Mouse (Mus musculus) thymus, postnatal 10 days (tissue): Measurements from ENCODE around the gene Cnksr1.

Experiments
- DNase-seq, 2 experiments: peaks; one replicate each; pipeline ENCODE4 v3.0.0; 2021; ENCODE audit warnings: low spot score in 2 of 2

Cnksr1 gene

GRCm38 (mm10) chr4:134203340-134203896, 34.8 kb downstream of the Cnksr1 start:
- no peak for DNase-seq

GRCm38 (mm10) chr4:134202904-134203303, 35.3 kb downstream of the Cnksr1 start, which contains the start of gene Gm7534:
TSS of gene Gm7534 (minus strand) at chr4:134203004.
- DNase-seq, result no peak

GRCm38 (mm10) chr4:134199371-134199770, 38.8 kb downstream of the Cnksr1 start:
- no peak for DNase-seq

DNA sequence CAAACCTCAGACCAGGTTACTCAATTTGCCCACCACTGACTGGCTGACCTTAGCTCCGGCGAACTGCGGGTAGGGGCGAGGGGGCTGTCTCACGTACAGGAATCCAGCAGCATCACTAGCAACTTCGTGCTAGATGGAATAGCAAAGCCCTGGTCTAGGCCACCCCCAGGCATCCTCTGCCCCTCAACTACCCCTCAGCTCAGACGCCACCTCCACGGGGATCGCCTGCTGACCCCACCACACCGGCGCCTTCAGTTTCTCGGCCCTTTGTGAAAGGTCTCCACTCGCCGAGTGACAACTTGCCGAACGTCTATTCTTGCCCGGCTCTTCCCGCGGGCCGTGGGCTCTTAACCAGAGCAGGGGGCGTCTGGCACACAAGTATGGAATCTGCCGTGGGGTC, 51.9 kb downstream of the Cnksr1 start:
- DNase-seq, result no peak

- DNase-seq, result no peak
Observed at GRCm38 (mm10) chr4:134185569-134185968, 52.6 kb downstream of the Cnksr1 start.

DNA sequence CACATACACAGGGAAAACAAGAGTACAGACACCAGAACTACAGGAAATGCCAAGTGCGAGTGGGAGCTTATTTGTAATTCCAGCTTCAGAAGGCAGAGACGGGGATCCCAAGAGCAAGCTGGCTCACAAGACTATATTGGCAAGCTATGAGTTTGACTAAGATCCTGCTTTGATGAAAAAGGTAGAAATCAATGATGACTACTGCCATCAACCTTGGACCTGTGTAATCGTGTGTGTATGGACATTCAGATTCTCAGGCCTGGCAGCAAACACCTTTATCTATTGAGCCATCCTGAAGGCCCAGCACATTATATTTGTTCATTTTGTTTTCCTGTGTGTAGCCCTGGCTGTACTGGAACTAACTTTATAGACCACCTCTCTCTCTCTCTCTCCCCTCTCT, 54.5 kb downstream of the Cnksr1 start:
- no peak for DNase-seq

DNA sequence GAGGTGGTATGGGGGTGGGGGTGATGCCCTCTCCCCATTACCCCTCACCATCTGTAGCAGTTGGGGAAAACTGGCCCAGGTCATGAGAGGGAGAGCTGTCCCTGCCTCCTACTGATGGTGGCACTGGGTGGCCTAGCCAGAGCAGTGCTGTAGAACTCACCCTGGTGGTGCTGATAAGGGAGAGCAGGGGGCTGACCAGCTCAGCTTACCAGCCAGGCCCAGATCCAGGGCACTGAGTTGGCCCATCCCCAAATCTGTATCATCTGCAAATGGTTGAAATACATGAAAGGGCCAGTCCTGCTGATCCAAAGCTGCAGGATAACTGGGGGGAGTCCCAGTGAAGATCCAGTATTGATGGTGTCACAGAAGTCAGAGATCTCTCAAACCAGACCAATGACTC, 56.4 kb downstream of the Cnksr1 start:
- no peak for DNase-seq

DNA sequence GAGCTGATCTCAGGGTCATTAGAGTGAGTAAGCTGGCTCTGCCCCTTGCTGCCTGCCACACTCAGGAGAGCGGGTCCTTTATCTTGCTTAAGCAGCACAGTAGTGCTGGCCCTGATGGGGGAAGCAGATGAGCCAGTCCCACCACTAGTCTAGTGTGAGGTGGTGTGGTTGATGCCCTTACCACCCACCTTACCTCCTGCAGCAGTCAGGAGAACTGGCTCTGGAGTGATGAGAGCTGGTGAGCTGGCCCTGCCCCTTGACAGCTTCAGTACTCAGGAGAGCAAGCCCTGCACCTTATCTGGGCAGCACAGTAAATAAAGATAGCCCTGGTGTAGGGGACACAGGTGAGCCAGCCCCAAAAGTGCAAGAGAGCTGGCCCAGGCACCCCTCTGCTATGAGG, 57.1 kb downstream of the Cnksr1 start:
- no peak for DNase-seq
